Mouse (Mus musculus): ENCODE data around the gene Trank1.

The Trank1 gene

DNA sequence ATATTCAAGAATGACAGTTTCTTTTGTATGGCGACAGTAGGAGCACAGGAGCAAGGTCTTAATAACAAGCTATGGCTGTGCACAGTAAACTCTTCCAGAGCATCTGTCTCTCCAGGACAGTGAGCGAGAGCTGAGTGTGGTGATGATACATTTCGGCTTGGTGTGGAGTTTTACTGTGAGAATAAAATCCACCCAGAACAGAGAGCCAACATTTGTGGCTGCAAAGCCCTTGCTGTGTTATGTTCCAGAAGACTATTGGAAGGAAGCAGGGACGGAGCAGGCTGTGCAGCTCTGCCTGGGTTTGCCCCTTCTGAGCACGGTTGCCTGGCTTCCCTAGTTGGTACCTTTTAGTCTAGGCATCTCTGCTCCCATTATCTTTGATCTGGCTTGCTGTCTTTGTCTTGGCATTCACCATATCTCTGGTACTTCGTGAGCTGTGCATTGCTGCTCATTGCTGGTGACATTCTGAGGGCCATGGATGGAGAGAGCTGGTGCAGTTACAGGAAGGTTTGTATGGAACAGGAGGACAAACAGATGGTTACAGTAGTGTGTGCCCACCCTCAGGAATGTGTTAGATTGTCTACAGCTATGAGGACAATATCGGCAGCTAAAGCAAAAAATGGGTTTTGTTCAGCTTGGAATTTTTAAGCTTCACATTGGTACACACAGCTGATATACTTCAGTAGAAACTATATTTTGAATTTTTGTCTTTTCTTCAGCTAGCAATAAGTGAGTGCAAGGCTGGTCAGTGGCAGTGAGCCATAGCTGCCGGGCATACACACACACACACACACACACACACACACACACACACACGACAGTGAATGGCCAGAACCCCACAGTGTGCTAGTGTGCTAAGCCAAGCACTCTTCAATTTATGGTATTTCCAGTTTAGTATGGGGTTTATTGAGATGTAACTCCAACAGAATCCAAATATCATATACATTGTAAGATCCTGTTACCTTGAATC, 69.8 kb downstream of the Trank1 start:
- DNase-seq (ENCODE audit: extremely low read depth, low read depth), result no peak

DNA sequence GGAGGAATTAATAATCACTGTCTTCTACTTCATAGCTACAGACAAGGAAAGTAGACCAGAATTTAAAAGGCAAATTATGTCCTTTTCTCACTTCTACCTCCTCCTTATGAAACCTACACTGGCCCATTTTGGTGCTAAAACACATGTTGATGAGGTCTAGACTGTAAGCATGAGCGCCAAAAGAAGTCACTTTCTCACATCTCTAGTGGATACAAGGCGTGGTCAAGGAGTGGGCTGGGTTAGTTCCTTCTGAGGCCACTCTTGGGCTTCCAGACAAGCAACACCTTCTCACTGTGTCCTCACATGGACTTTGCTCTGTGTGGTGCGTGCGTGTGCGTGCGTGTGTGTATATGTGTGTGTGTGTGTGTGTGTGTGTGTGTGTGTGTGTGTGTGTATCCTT, 70.9 kb downstream of the Trank1 start:
- DNase-seq (ENCODE audit: extremely low read depth, low read depth), result no peak

DNA sequence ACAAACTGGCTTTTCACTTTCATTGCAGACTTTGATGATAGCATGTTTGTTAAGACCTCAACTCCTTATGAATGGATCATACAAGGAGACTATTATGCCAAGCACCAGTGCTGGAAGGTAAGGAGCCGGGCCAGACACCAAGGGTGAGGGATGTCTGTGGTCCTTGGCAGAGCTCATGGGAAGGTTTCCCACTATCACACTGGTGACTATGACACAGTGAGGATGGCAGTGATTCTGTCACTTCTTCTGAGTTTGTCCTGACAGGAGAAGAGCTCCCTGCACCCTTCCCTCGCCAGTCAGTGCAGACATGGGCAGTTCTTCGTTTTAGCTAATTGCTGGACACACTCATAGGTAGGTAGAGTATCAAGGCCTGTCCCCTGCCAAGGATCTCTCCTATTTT, 71.5 kb downstream of the Trank1 start:
- no peak for DNase-seq (ENCODE audit: extremely low read depth, low read depth)

GRCm38 (mm10) chr9:111383756-111384155, 72.2 kb downstream of the Trank1 start:
- no peak for DNase-seq (ENCODE audit: extremely low read depth, low read depth)

DNA sequence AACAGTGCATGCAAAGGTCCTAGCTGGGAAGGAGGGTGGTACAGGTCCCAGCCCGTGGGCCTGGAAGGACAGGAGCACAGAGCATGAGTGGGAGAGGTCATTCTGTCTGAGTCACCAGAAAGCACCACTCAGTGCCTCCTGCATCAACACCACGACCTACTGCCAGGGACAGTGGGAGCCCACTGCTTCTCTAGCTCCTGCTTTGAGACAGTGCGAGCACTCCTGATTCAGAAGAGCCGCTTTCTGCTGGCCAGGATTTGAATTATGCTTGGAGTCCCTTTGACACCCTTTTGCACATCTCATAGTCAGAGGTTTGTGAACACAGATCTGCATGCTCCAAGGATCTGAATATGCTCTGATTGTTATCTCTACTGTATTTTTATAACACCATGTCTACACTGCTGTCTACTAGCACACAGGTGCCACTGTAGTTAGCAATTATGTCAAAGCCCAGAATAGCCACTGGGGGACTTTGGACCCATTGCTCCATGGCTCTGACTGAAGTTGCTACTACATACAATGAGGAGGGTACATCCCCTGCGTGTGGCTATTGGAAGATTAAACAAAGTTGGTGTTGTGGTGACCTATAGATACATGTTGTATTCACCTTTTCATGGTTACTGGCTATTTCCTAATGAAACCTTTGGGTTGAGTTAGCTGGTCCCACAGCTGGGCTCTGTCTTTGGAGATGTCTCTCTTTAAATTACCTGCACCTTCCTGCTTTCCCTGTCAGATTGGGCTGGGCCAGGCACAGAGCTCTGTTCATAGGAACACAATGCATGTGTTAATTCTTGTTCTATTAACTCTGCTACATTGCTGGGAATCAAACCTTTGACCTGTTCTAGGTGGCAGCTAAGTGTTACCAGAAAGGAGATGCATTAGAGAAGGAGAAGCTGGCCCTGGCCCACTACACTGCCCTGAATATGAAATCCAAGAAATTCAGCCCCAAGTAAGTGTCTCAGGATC, 74.3 kb downstream of the Trank1 start:
- DNase-seq (ENCODE audit: extremely low read depth, low read depth), result no peak

- no peak for DNase-seq (ENCODE audit: extremely low read depth, low read depth)
These were observed 75.0 kb downstream of the Trank1 start for GRCm38 (mm10) chr9:111386569-111386968.

- DNase-seq (ENCODE audit: extremely low read depth, low read depth), result no peak
These were observed 76.0 kb downstream of the Trank1 start for GRCm38 (mm10) chr9:111387576-111387975.

DNA sequence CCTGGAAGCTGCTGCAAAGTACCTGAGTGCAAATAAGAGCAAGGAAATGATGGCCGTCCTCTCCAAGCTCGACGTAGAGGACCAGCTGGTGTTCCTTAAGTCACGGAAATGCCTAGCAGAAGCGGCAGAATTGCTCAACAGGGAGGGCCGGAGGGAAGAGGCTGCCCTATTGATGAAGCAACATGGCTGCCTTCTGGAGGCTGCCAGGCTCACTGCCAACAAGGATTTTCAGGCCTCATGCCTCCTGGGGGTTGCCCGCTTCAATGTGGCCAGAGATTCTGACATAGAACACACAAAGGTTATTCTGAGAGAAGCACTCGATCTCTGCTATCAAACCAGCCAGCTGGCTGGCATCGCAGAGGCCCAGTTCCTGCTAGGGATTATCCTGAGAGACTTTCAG, 78.5 kb downstream of the Trank1 start:
- no peak for DNase-seq (ENCODE audit: extremely low read depth, low read depth)

DNA sequence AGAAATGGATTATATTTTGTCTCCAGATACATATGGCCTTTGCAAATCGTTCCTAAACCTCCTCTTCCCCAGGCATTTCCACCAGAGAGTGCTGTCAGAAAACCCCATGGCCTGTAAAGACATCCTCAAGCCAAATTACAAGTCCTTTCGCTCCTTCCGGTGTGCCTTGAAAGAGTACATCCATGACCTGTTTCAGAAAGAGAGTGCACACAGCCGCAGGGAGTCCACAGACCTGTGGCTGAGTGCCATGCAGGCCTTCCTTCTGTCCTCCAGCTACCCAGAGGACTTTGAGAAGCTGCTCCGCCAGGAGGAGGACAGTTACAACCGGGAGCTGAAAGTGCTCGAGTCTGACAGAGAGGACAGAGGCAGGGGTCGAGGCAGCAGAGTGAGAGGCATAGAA, 79.5 kb downstream of the Trank1 start:
- no peak for DNase-seq (ENCODE audit: extremely low read depth, low read depth)

GRCm38 (mm10) chr9:111391926-111392442, 80.4 kb downstream of the Trank1 start:
- no peak for DNase-seq (ENCODE audit: extremely low read depth, low read depth)

GRCm38 (mm10) chr9:111395265-111395664, 83.7 kb downstream of the Trank1 start:
- no peak for DNase-seq (ENCODE audit: extremely low read depth, low read depth)

DNA sequence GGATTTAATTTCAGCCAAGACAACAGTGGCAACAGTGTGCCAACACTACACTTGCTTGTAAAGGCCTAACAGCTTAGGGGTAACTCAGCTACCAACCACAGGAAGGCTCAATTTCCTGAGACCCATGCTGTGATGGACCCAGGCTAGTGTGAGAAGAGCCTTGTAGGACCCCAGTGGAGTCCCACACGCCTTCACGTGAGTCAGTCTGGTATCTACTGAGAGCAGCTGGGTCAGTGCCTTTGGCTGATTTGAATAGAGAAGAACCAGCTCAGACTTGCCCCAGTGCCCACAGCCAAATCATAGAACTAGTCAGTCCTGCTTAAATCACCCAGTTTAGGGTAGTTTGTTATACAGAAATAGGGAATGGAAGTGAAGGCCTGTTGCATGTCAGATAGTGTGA, 86.5 kb downstream of the Trank1 start:
- no peak for DNase-seq (ENCODE audit: extremely low read depth, low read depth)

GRCm38 (mm10) chr9:111400089-111400488, 88.5 kb downstream of the Trank1 start:
- no peak for DNase-seq (ENCODE audit: extremely low read depth, low read depth)

- DNase-seq (ENCODE audit: extremely low read depth, low read depth), result no peak
These were observed 91.6 kb downstream of the Trank1 start for GRCm38 (mm10) chr9:111403159-111403558.

- no peak for DNase-seq (ENCODE audit: extremely low read depth, low read depth)
These were observed 93.0 kb downstream of the Trank1 start for GRCm38 (mm10) chr9:111404346-111405079.

- DNase-seq (ENCODE audit: extremely low read depth, low read depth), result no peak
These were observed 93.5 kb downstream of the Trank1 start for GRCm38 (mm10) chr9:111405080-111405428.

GRCm38 (mm10) chr9:111408012-111408411, 96.5 kb downstream of the Trank1 start:
- DNase-seq (ENCODE audit: extremely low read depth, low read depth), result no peak

DNA sequence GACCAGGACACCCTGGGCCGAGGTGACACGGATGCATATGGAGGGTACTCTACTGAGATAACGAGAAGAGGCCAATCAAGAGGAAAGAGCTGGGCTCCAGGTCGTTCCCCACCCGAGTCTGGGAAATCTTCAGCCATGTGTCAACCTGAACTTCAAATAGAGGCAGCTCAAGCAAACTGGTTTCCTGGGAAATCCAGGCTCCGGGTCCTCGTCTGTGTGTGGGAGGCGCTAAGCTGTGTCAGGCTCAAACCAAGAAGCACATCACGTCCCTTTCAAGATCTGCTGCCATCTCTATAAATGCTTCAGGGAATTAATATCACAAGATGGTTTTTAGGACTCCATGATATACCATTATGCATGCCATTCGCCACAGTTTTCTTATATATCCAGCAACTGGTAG, 96.9 kb downstream of the Trank1 start:
- no peak for DNase-seq (ENCODE audit: extremely low read depth, low read depth)

DNA sequence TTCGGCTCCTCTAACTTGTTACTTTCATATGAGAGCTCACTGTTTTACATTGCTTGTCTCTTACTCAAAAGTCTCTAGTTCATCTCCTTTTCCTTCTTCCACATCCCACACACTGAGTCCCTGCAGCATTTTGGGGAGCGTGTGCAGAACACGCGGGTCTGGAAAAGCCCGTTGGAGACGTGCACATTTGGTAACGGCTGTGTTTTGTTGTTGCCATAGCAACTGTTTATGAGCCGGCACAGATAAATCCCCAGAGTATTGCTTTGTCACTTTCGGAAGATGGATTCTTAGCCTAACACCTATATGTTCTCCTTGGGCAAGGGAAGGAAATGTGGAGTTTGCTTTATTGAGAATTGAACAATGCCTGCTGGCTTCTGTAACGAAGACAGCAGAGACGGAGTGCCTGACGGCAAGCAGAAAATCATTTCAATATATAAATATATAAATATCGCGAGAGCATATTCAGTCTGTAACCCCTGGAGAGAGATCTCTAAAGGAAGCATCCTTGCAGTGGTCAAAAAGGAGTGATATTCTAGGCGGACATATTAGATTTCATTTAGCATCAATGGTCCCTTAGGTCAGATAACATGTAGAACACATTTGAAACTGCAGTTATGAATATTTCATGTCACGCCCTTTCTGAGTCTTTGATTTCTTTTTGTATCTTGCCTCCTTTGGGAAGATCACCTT, 101.1 kb downstream of the Trank1 start:
- DNase-seq (ENCODE audit: extremely low read depth, low read depth), result no peak

- no peak for DNase-seq (ENCODE audit: extremely low read depth, low read depth)
These were observed 110.3 kb downstream of the Trank1 start for GRCm38 (mm10) chr9:111421862-111422261.

GRCm38 (mm10) chr9:111422567-111422966, 111.0 kb downstream of the Trank1 start:
- DNase-seq (ENCODE audit: extremely low read depth, low read depth), result no peak

Data from MEL-GATA-1-ER (cell line).